Comparison of ENCODE assay signal across 21 mouse cellular contexts in the genomic region with DNA sequence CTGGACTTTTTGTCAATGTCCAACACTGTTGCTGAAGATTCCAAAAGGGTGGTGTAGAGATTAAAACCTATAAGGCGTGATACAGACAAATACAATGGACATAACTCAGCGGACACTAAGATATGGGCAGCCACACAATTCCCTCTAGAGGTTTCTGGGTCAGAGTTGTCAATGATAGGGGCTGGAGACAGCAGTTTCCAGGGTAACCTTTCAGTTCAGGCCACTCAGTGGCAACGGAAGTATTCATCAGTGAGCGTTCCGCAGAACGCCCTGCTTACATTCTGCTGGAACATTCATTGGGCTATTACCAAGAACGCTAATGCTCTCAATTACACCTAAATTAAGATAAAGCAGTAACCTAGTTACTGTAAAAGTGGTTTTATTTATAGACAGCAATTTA.
DNase-seq lines count a peak whose midpoint lies in the region; ATAC-seq and TF ChIP-seq lines count a peak whose summit lies in the region.
"Had no signal": no experiment of that assay in that cellular context is flagged by ENCODE, and none has a peak within 500 bp of the region (broad histone marks: within the 10 kb centered on the region; RNA-seq: fewer than 3 reads in every experiment).

No protein-coding gene starts in this region.

- TF ChIP-seq CTCF in brain, embryonic 14.5 days (IDR thresholded peaks at IDR 0.05; ENCODE audit: borderline replicate concordance, extremely low read depth, insufficient read depth, insufficient read length) = no peak
- no peak for TF ChIP-seq CTCF in layer of hippocampus, adult 2 months (conservative IDR thresholded peaks at IDR 0.05)

- no peaks in the 10 kb centered on the region for H3K27me3 ChIP-seq in hindbrain, embryonic 11.5 days (ENCODE audit: control insufficient read depth, insufficient read depth, low read length)
- no peaks in the 10 kb centered on the region for H3K27me3 ChIP-seq in hindbrain, embryonic 14.5 days (ENCODE audit: control insufficient read depth, insufficient read depth, low read length)
- H3K27me3 ChIP-seq: forebrain, embryonic 13.5 days; heart, embryonic 13.5 days; kidney, embryonic 15.5 days; lung, embryonic 15.5 days; neural tube, embryonic 13.5 days had no signal

- peak; percentile 18 to 43 for DNase-seq in heart, adult 18-20 months
- no peak for DNase-seq in heart, adult 11 months
- peak; percentile 12 for DNase-seq in hindbrain, embryonic 11.5 days (ENCODE audit: low spot score)
- no peak for DNase-seq in hindbrain, embryonic 14.5 days (ENCODE audit: low spot score)
- DNase-seq in brain, embryonic 14.5 days (ENCODE audit: low read depth) = peak; percentile 37
- peak; percentile 30 for DNase-seq in gastrocnemius, postnatal 25 days
- DNase-seq in layer of hippocampus, adult 2 months (ENCODE audit: low spot score in 2 of 2) = no peak
- no peak for DNase-seq in thymus, adult 18-20 months
- DNase-seq: adrenal gland, adult 8-10 months; cerebellum, adult 9-11 months; lung, postnatal 4 days; right cerebral cortex, postnatal 25 days had no signal

- H3K27ac ChIP-seq in hindbrain, embryonic 11.5 days (ENCODE audit: low read depth, low read length) = no peak overlapping the region
- no peak overlapping the region for H3K27ac ChIP-seq in hindbrain, embryonic 14.5 days
- H3K27ac ChIP-seq in layer of hippocampus, adult 2 months = no peak overlapping the region
- H3K27ac ChIP-seq: forebrain, embryonic 13.5 days; heart, embryonic 13.5 days; kidney, embryonic 15.5 days; liver, embryonic 14.5 days; lung, embryonic 15.5 days; midbrain, embryonic 10.5 days; neural tube, embryonic 13.5 days had no signal

- no peaks in the 10 kb centered on the region for H3K36me3 ChIP-seq in hindbrain, embryonic 11.5 days (ENCODE audit: control insufficient read depth, insufficient read depth, low read length)
- H3K36me3 ChIP-seq in hindbrain, embryonic 14.5 days (replicated peaks; ENCODE audit: control insufficient read depth, insufficient read depth) = no peaks in the 10 kb centered on the region
- H3K36me3 ChIP-seq: heart, embryonic 13.5 days; kidney, embryonic 15.5 days; lung, embryonic 15.5 days; midbrain, embryonic 10.5 days; neural tube, embryonic 13.5 days had no signal

- no peak overlapping the region for H3K9ac ChIP-seq in hindbrain, embryonic 11.5 days (ENCODE audit: low read depth, low read length)
- no peak overlapping the region for H3K9ac ChIP-seq in hindbrain, embryonic 14.5 days
- H3K9ac ChIP-seq: forebrain, embryonic 13.5 days; heart, embryonic 13.5 days; kidney, embryonic 15.5 days; liver, embryonic 14.5 days; lung, embryonic 15.5 days; neural tube, embryonic 13.5 days had no signal

- ATAC-seq in hindbrain, embryonic 11.5 days (ENCODE audit: low FRiP score) = no peak
- ATAC-seq in hindbrain, embryonic 14.5 days (ENCODE audit: low FRiP score) = no peak
- ATAC-seq: forebrain, embryonic 13.5 days; hindbrain, embryonic 16.5 days; intestine, postnatal 0 days had no signal

- no peak overlapping the region for H3K4me3 ChIP-seq in hindbrain, embryonic 11.5 days (ENCODE audit: low read depth, low read length)
- no peak overlapping the region for H3K4me3 ChIP-seq in hindbrain, embryonic 14.5 days (replicated peaks; ENCODE audit: low read length)
- no peak overlapping the region for H3K4me3 ChIP-seq in layer of hippocampus, adult 2 months
- H3K4me3 ChIP-seq: forebrain, embryonic 13.5 days; heart, embryonic 13.5 days; kidney, embryonic 15.5 days; lung, embryonic 15.5 days; midbrain, embryonic 10.5 days; neural tube, embryonic 13.5 days had no signal

- no peaks in the 10 kb centered on the region for H3K4me1 ChIP-seq in hindbrain, embryonic 11.5 days (replicated peaks; ENCODE audit: control insufficient read depth, insufficient read depth, low read length)
- H3K4me1 ChIP-seq in hindbrain, embryonic 14.5 days (replicated peaks; ENCODE audit: control insufficient read depth, insufficient read depth, low read length) = 0 out of 2 replicates have a peak, but pooled peaks cover 12% of the 10 kb centered on the region
- H3K4me1 ChIP-seq: kidney, embryonic 15.5 days; lung, embryonic 15.5 days had no signal

- no peaks in the 10 kb centered on the region for H3K9me3 ChIP-seq in hindbrain, embryonic 11.5 days (ENCODE audit: control insufficient read depth, low read length)
- no peaks in the 10 kb centered on the region for H3K9me3 ChIP-seq in hindbrain, embryonic 14.5 days (ENCODE audit: control insufficient read depth, low read length)
- H3K9me3 ChIP-seq: forebrain, embryonic 13.5 days; heart, embryonic 13.5 days; kidney, embryonic 15.5 days; lung, embryonic 15.5 days; midbrain, embryonic 10.5 days; neural tube, embryonic 13.5 days had no signal

- no peak overlapping the region for H3K4me2 ChIP-seq in hindbrain, embryonic 11.5 days (replicated peaks; ENCODE audit: low read depth, low read length)
- no peak overlapping the region for H3K4me2 ChIP-seq in hindbrain, embryonic 14.5 days (replicated peaks)
- H3K4me2 ChIP-seq: forebrain, embryonic 13.5 days; heart, embryonic 13.5 days; kidney, embryonic 15.5 days; lung, embryonic 15.5 days; neural tube, embryonic 13.5 days had no signal

- 38% methylated on average over 7 of the region's 7 CpGs for WGBS in hindbrain, embryonic 11.5 days
- WGBS in hindbrain, embryonic 14.5 days = 25% methylated on average over 7 of the region's 7 CpGs

- TF ChIP-seq POLR2A in brain, embryonic 14.5 days (IDR thresholded peaks at IDR 0.05; ENCODE audit: borderline replicate concordance, extremely low read depth, insufficient read depth, insufficient read length, poor library complexity, severe bottlenecking) = no peak

Comparison
In these comparisons a context has a peak if more than half of its experiments do, and no peak if none do; other contexts are left out.
1. DNase-seq: peak in heart, adult 18-20 months (2 of 2), hindbrain, embryonic 11.5 days (single experiment), brain, embryonic 14.5 days (single experiment) and gastrocnemius, postnatal 25 days (single experiment); none in heart, adult 11 months (single experiment), hindbrain, embryonic 14.5 days (single experiment), layer of hippocampus, adult 2 months (0 of 2) and thymus, adult 18-20 months (0 of 2).